Mouse (Mus musculus): ENCODE results near the gene Dnajb5.

DNA sequence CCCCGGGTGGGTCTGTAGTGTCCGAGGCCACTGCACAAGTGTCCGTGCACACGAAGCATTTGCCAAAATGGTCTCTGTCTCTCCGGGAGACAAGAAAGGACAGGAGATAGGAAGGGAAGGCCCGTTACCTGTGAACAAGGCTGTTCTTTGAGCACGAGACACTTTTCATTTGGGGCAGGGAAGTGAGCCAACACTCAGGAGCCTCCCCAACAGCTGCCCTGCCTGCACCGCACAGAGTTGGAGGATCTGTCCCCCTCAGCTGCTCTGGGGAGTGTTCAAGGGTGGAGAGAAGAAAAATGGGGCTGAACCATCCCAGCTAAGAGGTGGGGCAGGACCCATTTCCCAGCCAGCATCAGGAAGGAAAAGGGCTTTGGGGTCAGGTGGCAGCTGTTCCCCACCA lies 8.4 kb downstream of the Dnajb5 start:
- TF ChIP-seq CTCF (conservative IDR thresholded peaks at IDR 0.05; ENCODE audit: insufficient read depth, insufficient read length, low read depth, low read length) (no peak), POLR2A (IDR thresholded peaks at IDR 0.05; ENCODE audit: low read depth, low read length) (no peak)
